Mouse (Mus musculus): ENCODE measurements around the gene Prkn.

GRCm38 (mm10) chr17:11107007-11107406 is 266.8 kb downstream of the Prkn start:
- no peak for TF ChIP-seq CTCF (IDR thresholded peaks at IDR 0.05; ENCODE audit: low read depth)
- no peak for TF ChIP-seq EP300 (optimal IDR thresholded peaks at IDR 0.05)
